Mouse (Mus musculus): Measurements from ENCODE around the gene D1Ertd622e. TPM values are rescaled to one million over a fixed set of nuclear protein-coding genes. Genes with fewer than 3 reads are reported as not detected.

Gene D1Ertd622e
- polyA plus RNA-seq (2014; fragmentation: Nextera tagmentation; extraction: Ambion mirVana), result 62.8 and 75.9 TPM in 2 replicates

DNA sequence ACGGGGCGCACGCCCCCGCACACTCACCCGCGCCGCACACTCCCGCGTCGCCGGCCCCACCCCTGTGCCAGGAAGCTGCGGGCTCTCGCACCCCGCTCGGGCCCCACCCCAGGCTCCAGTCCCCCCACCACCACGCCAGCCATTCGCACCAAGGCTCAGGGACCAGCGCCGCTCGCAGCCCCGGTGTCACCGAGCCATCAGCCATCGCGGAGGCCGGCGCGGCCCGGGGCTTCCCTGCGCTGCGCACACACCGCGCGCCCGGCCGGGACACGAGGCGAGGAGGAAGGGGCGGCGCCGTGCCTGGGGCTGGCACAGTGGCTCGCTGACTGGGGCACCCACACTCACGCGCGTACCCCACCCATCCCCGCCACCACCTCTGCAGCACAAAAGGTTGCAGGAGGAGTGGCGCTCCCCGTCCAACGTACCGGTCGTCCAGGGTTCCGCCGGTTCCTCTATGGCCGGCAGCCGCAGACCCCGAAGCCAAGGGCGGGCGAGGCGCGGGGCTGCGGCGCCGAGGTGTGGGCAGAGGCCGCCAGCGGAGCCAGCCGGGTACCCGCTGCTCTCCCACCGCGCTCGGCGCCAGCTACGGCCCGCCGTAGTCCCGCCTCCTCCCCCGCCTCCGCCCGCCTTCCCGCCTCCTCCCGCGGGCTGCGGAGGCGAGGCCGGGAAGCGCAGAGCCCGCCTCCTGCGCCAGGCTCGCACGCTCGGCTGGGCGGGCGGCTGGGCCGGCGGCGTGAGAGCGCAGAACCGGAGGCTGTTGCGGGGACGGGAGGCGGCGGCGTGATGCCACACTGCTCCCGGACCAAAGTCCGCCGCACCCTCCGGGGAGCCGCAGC, at the start of gene D1Ertd622e:
Gene D1Ertd622e (minus strand): TSS at position 669 of the 836 bp plus-strand sequence.
- WGBS, result under 1% methylated on average over 63 of the region's 106 CpGs
- peak within 1 kb of the TSS; percentile 66 for H3K4me2 ChIP-seq (replicated peaks)
- DNase-seq (ENCODE audit: low spot score), result peak; percentile 85
- no peaks in the 10 kb centered on the region for H3K36me3 ChIP-seq (replicated peaks; ENCODE audit: control insufficient read depth, insufficient read depth)
- no peaks in the 10 kb centered on the region for H3K27me3 ChIP-seq (ENCODE audit: control insufficient read depth, insufficient read depth, low read length)
- peaks cover 36% of the 10 kb centered on the region for H3K4me1 ChIP-seq (replicated peaks; ENCODE audit: control insufficient read depth, insufficient read depth, low read length)
- peak; percentile 94 for ATAC-seq (ENCODE audit: low FRiP score)
- H3K9me3 ChIP-seq (ENCODE audit: control insufficient read depth, low read length), result no peaks in the 10 kb centered on the region
- peak within 1 kb of the TSS; percentile 97 for H3K9ac ChIP-seq
- H3K27ac ChIP-seq, result peak within 1 kb of the TSS; percentile 99
- H3K4me3 ChIP-seq (replicated peaks; ENCODE audit: low read length), result peak within 1 kb of the TSS; percentile 92

DNA sequence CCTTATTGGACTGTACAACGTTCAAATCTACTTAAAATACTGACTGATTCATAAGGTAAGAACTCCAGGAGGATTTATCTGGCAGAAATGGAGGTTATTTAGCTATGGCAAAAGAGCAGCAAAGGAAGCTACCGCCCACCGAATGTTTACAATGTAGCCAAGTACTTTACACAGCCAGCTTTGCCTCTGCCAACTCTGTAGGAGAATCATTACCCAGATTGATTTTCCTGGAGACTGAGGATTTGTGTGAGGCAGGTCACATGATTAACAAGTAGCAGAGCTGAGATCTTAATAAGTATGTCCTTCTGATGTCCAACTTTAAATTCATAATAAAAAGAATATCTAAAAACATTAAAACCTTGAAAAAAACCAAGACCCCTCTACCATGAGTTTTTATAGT, 48.6 kb upstream of the D1Ertd622e start:
- H3K4me2 ChIP-seq (replicated peaks), result no peak overlapping the region
- no peaks in the 10 kb centered on the region for H3K27me3 ChIP-seq (ENCODE audit: control insufficient read depth, insufficient read depth, low read length)
- no peaks in the 10 kb centered on the region for H3K4me1 ChIP-seq (replicated peaks; ENCODE audit: control insufficient read depth, insufficient read depth, low read length)
- WGBS, result 92% methylated on average over 3 of the region's 3 CpGs
- no peak overlapping the region for H3K4me3 ChIP-seq (replicated peaks; ENCODE audit: low read length)
- ATAC-seq (ENCODE audit: low FRiP score) (no peak), DNase-seq (ENCODE audit: low spot score) (no peak)
- H3K9me3 ChIP-seq (ENCODE audit: control insufficient read depth, low read length), result no peaks in the 10 kb centered on the region
- peaks cover 74% of the 10 kb centered on the region for H3K36me3 ChIP-seq (replicated peaks; ENCODE audit: control insufficient read depth, insufficient read depth)
- H3K27ac ChIP-seq, result no peak overlapping the region
- no peak overlapping the region for H3K9ac ChIP-seq

DNA sequence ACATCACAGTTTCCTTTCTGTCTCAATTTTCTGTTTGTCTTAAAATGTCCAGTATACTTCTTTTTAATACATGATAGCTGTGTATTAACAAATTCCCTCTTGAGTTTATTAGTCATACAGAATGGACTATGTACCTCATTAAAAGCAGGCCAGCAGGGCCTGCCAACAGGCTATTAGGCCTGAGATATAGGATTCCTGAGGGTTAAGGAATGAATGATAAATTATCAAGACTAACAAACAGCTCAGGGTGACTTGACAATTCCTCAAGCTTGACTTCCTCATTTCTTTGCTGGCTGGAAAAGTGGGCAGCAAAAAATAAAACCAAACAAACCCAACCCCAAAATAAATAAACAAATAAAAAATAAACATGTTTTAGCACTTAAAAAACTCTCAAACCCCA, 43.5 kb upstream of the D1Ertd622e start:
- Histone ChIP-seq H3K4me1 (replicated peaks; ENCODE audit: control insufficient read depth, insufficient read depth, low read length) (no peaks in the 10 kb centered on the region), H3K9me3 (ENCODE audit: control insufficient read depth, low read length) (no peaks in the 10 kb centered on the region), H3K4me3 (replicated peaks; ENCODE audit: low read length) (no peak overlapping the region), H3K4me2 (replicated peaks) (no peak overlapping the region), H3K9ac (no peak overlapping the region), H3K27me3 (ENCODE audit: control insufficient read depth, insufficient read depth, low read length) (no peaks in the 10 kb centered on the region), H3K27ac (no peak overlapping the region), H3K36me3 (replicated peaks; ENCODE audit: control insufficient read depth, insufficient read depth) (peaks cover 36% of the 10 kb centered on the region)
- DNase-seq (ENCODE audit: low spot score) (no peak), ATAC-seq (ENCODE audit: low FRiP score) (no peak)

DNA sequence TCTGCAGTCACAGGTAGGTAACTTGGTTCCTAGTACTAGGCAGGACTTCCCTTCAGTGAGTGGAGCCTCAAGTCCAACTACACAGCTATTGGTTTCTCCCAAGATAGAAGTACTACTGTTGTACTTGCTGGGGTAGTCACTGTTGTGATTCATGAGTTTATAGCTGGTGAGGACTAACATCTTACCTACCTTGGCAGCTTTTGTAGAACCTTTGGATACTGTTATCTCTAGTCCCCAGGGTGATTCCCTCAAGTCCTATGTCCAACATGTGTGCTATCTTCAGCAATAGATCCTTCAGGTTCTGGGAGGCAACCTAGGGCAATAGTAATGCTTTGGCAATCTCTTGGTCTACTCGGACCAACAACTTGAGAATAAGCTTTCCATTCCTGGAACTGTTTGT, 42.8 kb upstream of the D1Ertd622e start:
- DNase-seq (ENCODE audit: low spot score) (no peak), ATAC-seq (ENCODE audit: low FRiP score) (no peak)
- no peaks in the 10 kb centered on the region for H3K27me3 ChIP-seq (ENCODE audit: control insufficient read depth, insufficient read depth, low read length)
- no peak overlapping the region for H3K9ac ChIP-seq
- H3K4me2 ChIP-seq (replicated peaks), result no peak overlapping the region
- no peaks in the 10 kb centered on the region for H3K4me1 ChIP-seq (replicated peaks; ENCODE audit: control insufficient read depth, insufficient read depth, low read length)
- 96% methylated on average over 1 of the region's 1 CpGs for WGBS
- H3K4me3 ChIP-seq (replicated peaks; ENCODE audit: low read length), result no peak overlapping the region
- peaks cover 29% of the 10 kb centered on the region for H3K36me3 ChIP-seq (replicated peaks; ENCODE audit: control insufficient read depth, insufficient read depth)
- H3K27ac ChIP-seq, result no peak overlapping the region
- H3K9me3 ChIP-seq (ENCODE audit: control insufficient read depth, low read length), result no peaks in the 10 kb centered on the region

DNA sequence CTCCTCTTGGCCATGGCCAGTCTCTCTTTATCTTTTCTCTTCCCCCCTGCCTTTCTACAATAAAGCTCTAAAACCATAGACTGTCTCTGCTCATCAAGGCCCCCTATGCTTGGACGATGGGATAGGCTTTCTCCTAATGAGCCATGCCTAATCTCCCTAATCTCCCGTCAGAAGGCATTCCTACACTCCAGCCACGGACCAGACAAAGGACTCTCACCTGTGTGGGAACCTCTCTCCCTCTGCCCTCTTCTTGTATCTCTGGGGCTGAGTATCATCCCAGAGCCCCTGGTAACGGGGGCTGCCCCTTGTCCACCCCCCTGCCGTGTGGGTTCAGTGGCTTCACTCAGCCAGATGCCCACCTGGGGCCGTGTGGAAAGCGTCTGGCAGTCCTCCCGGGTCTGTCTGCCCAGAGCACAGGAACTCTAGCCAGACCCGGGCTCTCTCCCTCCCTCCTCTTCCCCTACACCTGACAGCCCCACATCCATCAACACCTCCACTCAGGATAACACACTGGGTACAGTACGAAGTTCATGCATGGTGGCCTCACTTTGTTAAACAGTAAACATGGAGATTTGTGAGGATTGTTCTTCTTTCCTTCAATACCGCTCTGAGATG, 37.2 kb upstream of the D1Ertd622e start:
- no peaks in the 10 kb centered on the region for H3K36me3 ChIP-seq (replicated peaks; ENCODE audit: control insufficient read depth, insufficient read depth)
- H3K27me3 ChIP-seq (ENCODE audit: control insufficient read depth, insufficient read depth, low read length), result no peaks in the 10 kb centered on the region
- H3K9ac ChIP-seq, result no peak overlapping the region
- H3K4me1 ChIP-seq (replicated peaks; ENCODE audit: control insufficient read depth, insufficient read depth, low read length), result no peaks in the 10 kb centered on the region
- no peak overlapping the region for H3K27ac ChIP-seq
- ATAC-seq (ENCODE audit: low FRiP score) (peak; percentile 52), DNase-seq (ENCODE audit: low spot score) (no peak)
- WGBS, result 17% methylated on average over 11 of the region's 11 CpGs
- no peak overlapping the region for H3K4me2 ChIP-seq (replicated peaks)
- H3K4me3 ChIP-seq (replicated peaks; ENCODE audit: low read length), result no peak overlapping the region
- no peaks in the 10 kb centered on the region for H3K9me3 ChIP-seq (ENCODE audit: control insufficient read depth, low read length)

DNA sequence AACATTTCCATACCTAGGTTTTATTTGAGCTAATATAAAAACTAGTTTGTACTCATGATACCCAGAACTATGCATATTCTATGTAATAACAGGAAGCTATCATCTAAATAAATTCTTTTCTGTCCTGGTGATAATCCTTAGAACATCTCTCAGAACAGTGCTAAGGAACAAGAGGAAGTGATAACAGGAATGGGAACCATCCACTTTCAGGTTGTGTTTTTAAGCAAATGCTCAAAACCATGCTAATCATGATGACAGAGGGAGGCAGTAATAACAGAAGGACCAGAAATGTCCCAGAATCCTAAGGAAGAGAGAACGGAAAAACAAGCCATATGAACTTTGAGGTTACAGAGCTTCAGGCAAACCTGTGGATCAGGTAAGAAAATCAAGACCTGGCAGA, 35.4 kb upstream of the D1Ertd622e start:
- no peaks in the 10 kb centered on the region for H3K27me3 ChIP-seq (ENCODE audit: control insufficient read depth, insufficient read depth, low read length)
- WGBS, result 100% methylated on average over 1 of the region's 1 CpGs
- DNase-seq (ENCODE audit: low spot score), result no peak

DNA sequence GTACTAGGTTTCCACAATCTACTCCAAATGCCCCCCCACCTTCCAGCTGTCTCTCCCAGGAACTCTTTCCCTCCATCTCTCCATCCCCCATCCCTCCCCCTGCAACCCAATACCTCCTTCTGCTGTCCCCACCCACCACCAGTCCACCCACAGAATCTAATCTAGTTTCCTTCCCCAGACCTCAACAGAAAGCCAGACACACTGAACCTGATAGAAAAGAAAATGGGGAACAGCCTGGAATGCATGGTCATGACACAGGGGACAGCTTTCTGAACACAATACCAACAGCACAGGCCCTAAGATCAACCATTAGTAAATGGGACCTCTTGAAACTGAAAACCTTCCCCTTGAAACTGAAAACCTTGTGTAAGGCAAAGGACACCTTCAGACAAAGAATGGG, 32.0 kb upstream of the D1Ertd622e start:
- ATAC-seq (ENCODE audit: low FRiP score), result no peak

More for the DNA sequence above, 35.4 kb upstream of the D1Ertd622e start:
- Histone ChIP-seq H3K9ac (no peak overlapping the region), H3K4me1 (replicated peaks; ENCODE audit: control insufficient read depth, insufficient read depth, low read length) (no peaks in the 10 kb centered on the region), H3K9me3 (ENCODE audit: control insufficient read depth, low read length) (no peaks in the 10 kb centered on the region), H3K4me3 (replicated peaks; ENCODE audit: low read length) (no peak overlapping the region), H3K36me3 (replicated peaks; ENCODE audit: control insufficient read depth, insufficient read depth) (no peaks in the 10 kb centered on the region), H3K27ac (no peak overlapping the region), H3K4me2 (replicated peaks) (no peak overlapping the region)
- ATAC-seq (ENCODE audit: low FRiP score), result no peak

DNA sequence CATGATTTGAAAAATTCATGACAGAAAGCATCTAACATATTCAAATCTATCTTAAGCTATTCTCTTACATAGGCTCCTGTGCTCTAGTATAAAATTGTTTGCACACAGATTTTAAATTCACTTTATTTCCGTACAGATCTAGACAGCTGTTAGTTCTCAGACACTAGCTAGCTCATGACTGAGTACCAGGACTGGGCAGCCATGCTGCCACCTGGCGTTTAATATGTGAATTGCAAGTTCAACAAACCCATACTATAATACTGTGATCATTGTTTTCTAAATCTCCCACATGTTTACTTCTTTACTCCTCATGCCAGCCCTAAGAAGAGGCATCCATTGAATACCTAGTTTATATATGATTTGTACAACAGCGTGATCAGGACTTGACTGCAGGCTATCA, 26.9 kb upstream of the D1Ertd622e start:
- H3K27ac ChIP-seq, result no peak overlapping the region
- H3K4me2 ChIP-seq (replicated peaks), result no peak overlapping the region
- ATAC-seq (ENCODE audit: low FRiP score) (no peak), DNase-seq (ENCODE audit: low spot score) (peak; percentile 67)
- no peaks in the 10 kb centered on the region for H3K36me3 ChIP-seq (replicated peaks; ENCODE audit: control insufficient read depth, insufficient read depth)
- no peaks in the 10 kb centered on the region for H3K4me1 ChIP-seq (replicated peaks; ENCODE audit: control insufficient read depth, insufficient read depth, low read length)
- H3K27me3 ChIP-seq (ENCODE audit: control insufficient read depth, insufficient read depth, low read length), result no peaks in the 10 kb centered on the region
- H3K4me3 ChIP-seq (replicated peaks; ENCODE audit: low read length), result no peak overlapping the region
- H3K9ac ChIP-seq, result no peak overlapping the region
- no peaks in the 10 kb centered on the region for H3K9me3 ChIP-seq (ENCODE audit: control insufficient read depth, low read length)
- 12% methylated on average over 3 of the region's 3 CpGs for WGBS

More for the DNA sequence above, 32.0 kb upstream of the D1Ertd622e start:
- no peak overlapping the region for H3K9ac ChIP-seq
- no peak overlapping the region for H3K4me3 ChIP-seq (replicated peaks; ENCODE audit: low read length)
- H3K27ac ChIP-seq, result no peak overlapping the region
- H3K36me3 ChIP-seq (replicated peaks; ENCODE audit: control insufficient read depth, insufficient read depth), result no peaks in the 10 kb centered on the region
- no peaks in the 10 kb centered on the region for H3K27me3 ChIP-seq (ENCODE audit: control insufficient read depth, insufficient read depth, low read length)
- DNase-seq (ENCODE audit: low spot score), result peak; percentile 5
- H3K9me3 ChIP-seq (ENCODE audit: control insufficient read depth, low read length), result no peaks in the 10 kb centered on the region
- no peaks in the 10 kb centered on the region for H3K4me1 ChIP-seq (replicated peaks; ENCODE audit: control insufficient read depth, insufficient read depth, low read length)
- H3K4me2 ChIP-seq (replicated peaks), result no peak overlapping the region

DNA sequence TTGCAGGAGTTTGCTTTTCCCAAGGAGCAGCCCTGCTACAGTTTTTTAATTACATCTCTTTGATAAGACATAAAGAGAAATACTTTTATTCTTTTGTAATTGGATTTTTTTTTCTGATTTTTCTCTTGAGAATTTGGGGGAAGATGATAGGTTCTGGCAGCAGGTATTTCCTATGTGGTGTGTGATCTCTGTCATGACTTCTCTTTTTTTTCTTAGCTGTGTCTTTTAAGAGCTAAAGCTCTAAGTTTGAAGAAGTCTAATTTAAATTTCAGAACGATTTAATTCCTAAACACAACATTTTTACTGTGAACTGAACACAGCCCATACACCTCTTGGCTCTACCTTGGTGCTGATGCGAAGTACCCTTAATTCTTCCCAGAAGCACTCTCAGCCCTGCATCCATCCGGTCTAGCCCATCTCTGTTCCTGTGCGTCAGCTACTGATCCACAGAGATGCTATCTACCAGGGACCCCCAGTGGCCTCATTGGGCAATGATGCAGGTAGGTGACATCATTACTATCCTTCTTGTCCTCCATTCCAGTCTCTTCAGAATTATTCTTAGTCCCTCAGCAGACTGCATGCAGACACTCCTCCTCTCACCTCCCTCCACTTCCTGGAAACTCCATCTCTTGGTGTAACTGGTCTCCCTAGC, 14.8 kb upstream of the D1Ertd622e start:
- Histone ChIP-seq H3K9me3 (ENCODE audit: control insufficient read depth, low read length) (no peaks in the 10 kb centered on the region), H3K4me2 (replicated peaks) (no peak overlapping the region), H3K9ac (no peak overlapping the region), H3K36me3 (replicated peaks; ENCODE audit: control insufficient read depth, insufficient read depth) (no peaks in the 10 kb centered on the region), H3K27ac (no peak overlapping the region), H3K27me3 (ENCODE audit: control insufficient read depth, insufficient read depth, low read length) (no peaks in the 10 kb centered on the region), H3K4me3 (replicated peaks; ENCODE audit: low read length) (no peak overlapping the region), H3K4me1 (replicated peaks; ENCODE audit: control insufficient read depth, insufficient read depth, low read length) (no peaks in the 10 kb centered on the region)
- ATAC-seq (ENCODE audit: low FRiP score) (no peak), DNase-seq (ENCODE audit: low spot score) (peak; percentile 2)
- 80% methylated on average over 4 of the region's 4 CpGs for WGBS
